Mouse (Mus musculus): ENCODE results near the gene Prkcb. TPM values are rescaled to one million over a fixed set of nuclear protein-coding genes. Genes with fewer than 3 reads are reported as not detected.
A peak's percentile ranks its signal among the peaks of the same experiment; 100 is the strongest.
"Not testable (repeated sequence)": the region's sequence is repeated elsewhere in the genome, so short reads cannot be mapped to it uniquely, and the experiment has no call there.

Gene Prkcb
- polyA plus RNA-seq (2014; fragmentation: Nextera tagmentation; extraction: Ambion mirVana), result 11.7 and 13.3 TPM in 2 replicates

DNA sequence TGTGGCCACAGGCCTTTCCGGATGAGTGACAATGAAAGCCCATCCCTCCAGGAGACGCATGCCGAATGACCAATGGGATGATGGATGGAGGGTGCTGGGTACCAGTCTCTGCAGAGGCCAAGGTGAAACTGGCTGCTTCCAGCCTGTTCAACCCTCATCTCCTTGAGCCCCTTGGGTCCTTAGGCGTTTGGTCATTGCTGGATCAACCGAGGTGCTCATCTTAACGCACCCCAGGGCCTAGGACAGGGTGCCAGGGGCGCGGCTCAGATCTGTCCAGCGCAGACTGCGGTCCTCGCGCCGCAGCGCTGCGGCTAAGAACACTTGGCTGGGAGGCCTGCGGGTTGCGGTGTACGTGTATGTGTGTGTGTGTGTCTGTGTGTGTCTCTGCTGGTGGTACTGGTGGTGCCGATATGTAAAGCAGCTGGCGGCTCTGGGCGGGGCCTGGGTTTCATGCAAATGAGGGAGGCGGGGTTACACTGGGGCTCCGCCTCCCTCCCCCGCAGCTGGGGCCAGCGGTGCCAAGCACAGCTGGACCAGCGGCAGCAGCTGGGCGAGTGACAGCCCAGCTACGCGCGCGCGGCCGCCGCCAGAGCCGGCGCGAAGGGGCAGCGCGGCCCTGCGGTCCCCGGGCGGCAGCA is at the start of gene Prkcb:
TSS of gene Prkcb (plus strand) at position 147 of the 638 bp plus-strand sequence.
- 8% methylated on average over 33 of the region's 42 CpGs for WGBS (ENCODE audit: insufficient replicate concordance)
- H3K4me2 ChIP-seq, result peak within 1 kb of the TSS; percentile 94
- H3K27ac ChIP-seq (ENCODE audit: low read depth, low read length), result no peak within 1 kb of the TSS
- H3K27me3 ChIP-seq (ENCODE audit: control insufficient read depth, insufficient read depth, low read length), result peaks cover 34% of the 10 kb centered on the region
- H3K9ac ChIP-seq (ENCODE audit: low read depth, low read length), result peak within 1 kb of the TSS; percentile 61; the same call in 1 of the 2 replicates
- no peaks in the 10 kb centered on the region for H3K9me3 ChIP-seq (replicated peaks; ENCODE audit: control insufficient read depth, low read length)
- H3K4me1 ChIP-seq (ENCODE audit: control insufficient read depth, insufficient read depth, low read length), result peaks cover 8% of the 10 kb centered on the region; the same call in 1 of the 2 replicates
- peak within 1 kb of the TSS; percentile 70 for H3K4me3 ChIP-seq (ENCODE audit: low read depth, low read length)
- ATAC-seq (replicated peaks; ENCODE audit: insufficient number of reproducible peaks, low FRiP score, low TSS enrichment), result peak; percentile 81
- H3K36me3 ChIP-seq (ENCODE audit: control insufficient read depth, insufficient read depth, low read length), result no peaks in the 10 kb centered on the region

- no peak overlapping the region for H3K4me3 ChIP-seq (ENCODE audit: low read depth, low read length)
- H3K36me3 ChIP-seq (ENCODE audit: control insufficient read depth, insufficient read depth, low read length), result no peaks in the 10 kb centered on the region
- H3K4me2 ChIP-seq, result no peak overlapping the region
- WGBS (ENCODE audit: insufficient replicate concordance), result 92% methylated on average over 2 of the region's 2 CpGs
- no peak for ATAC-seq (replicated peaks; ENCODE audit: insufficient number of reproducible peaks, low FRiP score, low TSS enrichment)
- H3K27ac ChIP-seq (ENCODE audit: low read depth, low read length), result no peak overlapping the region
- H3K4me1 ChIP-seq (ENCODE audit: control insufficient read depth, insufficient read depth, low read length), result no peaks in the 10 kb centered on the region
- no peak overlapping the region for H3K9ac ChIP-seq (ENCODE audit: low read depth, low read length)
- H3K9me3 ChIP-seq (replicated peaks; ENCODE audit: control insufficient read depth, low read length), result no peaks in the 10 kb centered on the region
- no peaks in the 10 kb centered on the region for H3K27me3 ChIP-seq (ENCODE audit: control insufficient read depth, insufficient read depth, low read length)
Measured at GRCm38 (mm10) chr7:122238939-122239338, 49.6 kb upstream of the Prkcb start.

GRCm38 (mm10) chr7:122240413-122241119 is 48.0 kb upstream of the Prkcb start:
- no peak overlapping the region for H3K4me2 ChIP-seq
- no peak overlapping the region for H3K4me3 ChIP-seq (ENCODE audit: low read depth, low read length)
- H3K4me1 ChIP-seq (ENCODE audit: control insufficient read depth, insufficient read depth, low read length), result no peaks in the 10 kb centered on the region
- H3K36me3 ChIP-seq (ENCODE audit: control insufficient read depth, insufficient read depth, low read length), result no peaks in the 10 kb centered on the region
- H3K9ac ChIP-seq (ENCODE audit: low read depth, low read length), result no peak overlapping the region
- no peaks in the 10 kb centered on the region for H3K9me3 ChIP-seq (replicated peaks; ENCODE audit: control insufficient read depth, low read length)
- no peak for ATAC-seq (replicated peaks; ENCODE audit: insufficient number of reproducible peaks, low FRiP score, low TSS enrichment)
- WGBS (ENCODE audit: insufficient replicate concordance), result 65% methylated on average over 6 of the region's 6 CpGs
- no peak overlapping the region for H3K27ac ChIP-seq (ENCODE audit: low read depth, low read length)
- no peaks in the 10 kb centered on the region for H3K27me3 ChIP-seq (ENCODE audit: control insufficient read depth, insufficient read depth, low read length)

GRCm38 (mm10) chr7:122242260-122242659 is 46.3 kb upstream of the Prkcb start:
- H3K9me3 ChIP-seq (replicated peaks; ENCODE audit: control insufficient read depth, low read length), result no peaks in the 10 kb centered on the region
- H3K27ac ChIP-seq (ENCODE audit: low read depth, low read length), result no peak overlapping the region
- WGBS (ENCODE audit: insufficient replicate concordance), result 34% methylated on average over 1 of the region's 1 CpGs

GRCm38 (mm10) chr7:122242744-122243143 is 45.8 kb upstream of the Prkcb start:
- H3K9me3 ChIP-seq (replicated peaks; ENCODE audit: control insufficient read depth, low read length); ATAC-seq (replicated peaks; ENCODE audit: insufficient number of reproducible peaks, low FRiP score, low TSS enrichment); H3K9ac ChIP-seq (ENCODE audit: low read depth, low read length); H3K4me3 ChIP-seq (ENCODE audit: low read depth, low read length); H3K4me1 ChIP-seq (ENCODE audit: control insufficient read depth, insufficient read depth, low read length); H3K4me2 ChIP-seq; H3K36me3 ChIP-seq (ENCODE audit: control insufficient read depth, insufficient read depth, low read length); H3K27ac ChIP-seq (ENCODE audit: low read depth, low read length); H3K27me3 ChIP-seq (ENCODE audit: control insufficient read depth, insufficient read depth, low read length): not testable (repeated sequence)

More at GRCm38 (mm10) chr7:122242260-122242659, 46.3 kb upstream of the Prkcb start:
- H3K27me3 ChIP-seq (ENCODE audit: control insufficient read depth, insufficient read depth, low read length), result no peaks in the 10 kb centered on the region
- no peak overlapping the region for H3K9ac ChIP-seq (ENCODE audit: low read depth, low read length)
- no peaks in the 10 kb centered on the region for H3K4me1 ChIP-seq (ENCODE audit: control insufficient read depth, insufficient read depth, low read length)
- H3K4me3 ChIP-seq (ENCODE audit: low read depth, low read length), result no peak overlapping the region
- no peak overlapping the region for H3K4me2 ChIP-seq
- no peaks in the 10 kb centered on the region for H3K36me3 ChIP-seq (ENCODE audit: control insufficient read depth, insufficient read depth, low read length)
- no peak for ATAC-seq (replicated peaks; ENCODE audit: insufficient number of reproducible peaks, low FRiP score, low TSS enrichment)

GRCm38 (mm10) chr7:122244166-122244565 is 44.4 kb upstream of the Prkcb start:
- no peak overlapping the region for H3K9ac ChIP-seq (ENCODE audit: low read depth, low read length)
- H3K27me3 ChIP-seq (ENCODE audit: control insufficient read depth, insufficient read depth, low read length), result no peaks in the 10 kb centered on the region
- no peak for ATAC-seq (replicated peaks; ENCODE audit: insufficient number of reproducible peaks, low FRiP score, low TSS enrichment)
- no peaks in the 10 kb centered on the region for H3K9me3 ChIP-seq (replicated peaks; ENCODE audit: control insufficient read depth, low read length)
- H3K36me3 ChIP-seq (ENCODE audit: control insufficient read depth, insufficient read depth, low read length), result no peaks in the 10 kb centered on the region
- no peak overlapping the region for H3K27ac ChIP-seq (ENCODE audit: low read depth, low read length)
- H3K4me3 ChIP-seq (ENCODE audit: low read depth, low read length), result no peak overlapping the region
- WGBS (ENCODE audit: insufficient replicate concordance), result 45% methylated on average over 7 of the region's 7 CpGs
- no peaks in the 10 kb centered on the region for H3K4me1 ChIP-seq (ENCODE audit: control insufficient read depth, insufficient read depth, low read length)
- no peak overlapping the region for H3K4me2 ChIP-seq

- Histone ChIP-seq H3K4me3 (ENCODE audit: low read depth, low read length) (no peak overlapping the region), H3K4me2 (no peak overlapping the region), H3K27me3 (ENCODE audit: control insufficient read depth, insufficient read depth, low read length) (no peaks in the 10 kb centered on the region), H3K36me3 (ENCODE audit: control insufficient read depth, insufficient read depth, low read length) (no peaks in the 10 kb centered on the region), H3K27ac (ENCODE audit: low read depth, low read length) (no peak overlapping the region), H3K4me1 (ENCODE audit: control insufficient read depth, insufficient read depth, low read length) (no peaks in the 10 kb centered on the region), H3K9me3 (replicated peaks; ENCODE audit: control insufficient read depth, low read length) (no peaks in the 10 kb centered on the region), H3K9ac (ENCODE audit: low read depth, low read length) (no peak overlapping the region)
- ATAC-seq (replicated peaks; ENCODE audit: insufficient number of reproducible peaks, low FRiP score, low TSS enrichment), result no peak
- WGBS (ENCODE audit: insufficient replicate concordance), result 56% methylated on average over 8 of the region's 8 CpGs
Measured at GRCm38 (mm10) chr7:122244584-122244983, 44.0 kb upstream of the Prkcb start.

GRCm38 (mm10) chr7:122245976-122246375 is 42.6 kb upstream of the Prkcb start:
- Histone ChIP-seq H3K36me3 (ENCODE audit: control insufficient read depth, insufficient read depth, low read length) (no peaks in the 10 kb centered on the region), H3K27ac (ENCODE audit: low read depth, low read length) (no peak overlapping the region), H3K9ac (ENCODE audit: low read depth, low read length) (no peak overlapping the region), H3K4me2 (no peak overlapping the region), H3K4me1 (ENCODE audit: control insufficient read depth, insufficient read depth, low read length) (no peaks in the 10 kb centered on the region), H3K9me3 (replicated peaks; ENCODE audit: control insufficient read depth, low read length) (no peaks in the 10 kb centered on the region), H3K27me3 (ENCODE audit: control insufficient read depth, insufficient read depth, low read length) (no peaks in the 10 kb centered on the region), H3K4me3 (ENCODE audit: low read depth, low read length) (no peak overlapping the region)
- 59% methylated on average over 5 of the region's 5 CpGs for WGBS (ENCODE audit: insufficient replicate concordance)
- no peak for ATAC-seq (replicated peaks; ENCODE audit: insufficient number of reproducible peaks, low FRiP score, low TSS enrichment)

All from heart, embryonic 11.5 days (tissue).